Mouse (Mus musculus) liver, embryonic 14.5 days (tissue): ENCODE results near the gene Faah. TPM values are rescaled to one million over a fixed set of nuclear protein-coding genes. Genes with fewer than 3 reads are reported as not detected.

Experiments used
- ATAC-seq: fragments of 200-750 bp; cut with Nextera tagmentation; 2 replicates; pipeline ENCODE4 v1.8.0; 2017; ENCODE audit warnings: moderate number of reproducible peaks, mild to moderate bottlenecking, moderate library complexity; ENCODE audit not compliant: insufficient read depth
- DNase-seq, 3 experiments: peaks; one replicate each; pipeline ENCODE4 v3.0.0-alpha.2; 2012 to 2013; ENCODE audit warnings: low read depth in 3 of 3, low spot score in 3 of 3
- H3K27ac ChIP-seq: fragments of 300-500 bp; sonication (generic); 2 replicates; pipeline ENCODE4 v1.5.1; 2014; ENCODE audit warnings: moderate library complexity, mild to moderate bottlenecking, control low read depth, inconsistent platforms
- H3K27me3 ChIP-seq: fragments of 300-500 bp; sonication (generic); 2 replicates; pipeline ENCODE4 v1.6.1; 2014; ENCODE audit warnings: mild to moderate bottlenecking, low read length, moderate library complexity; ENCODE audit not compliant: control insufficient read depth, insufficient read depth
- H3K36me3 ChIP-seq: fragments of 300-500 bp; sonication (generic); replicated peaks from 2 replicates; pipeline ENCODE4 v1.6.1; 2014; ENCODE audit warnings: low read depth; ENCODE audit not compliant: control insufficient read depth, insufficient read depth
- H3K4me1 ChIP-seq, 2 experiments: fragments of 200-500 bp in 1 of 2; fragments of 300-500 bp in 1 of 2; sonication (generic) in 1 of 2; replicated peaks; 2 replicates each; pipeline ENCODE4 v1.6.1; 2012 to 2014; ENCODE audit warnings: antibody characterized with exemption in 1 of 2, inconsistent platforms in 1 of 2, low read length in 1 of 2; ENCODE audit not compliant: control insufficient read depth in 2 of 2, insufficient read depth in 2 of 2
- H3K4me2 ChIP-seq: fragments of 300-500 bp; sonication (generic); 2 replicates; pipeline ENCODE4 v1.6.1; 2014; ENCODE audit warnings: low read depth, mild to moderate bottlenecking, control low read depth, moderate library complexity
- H3K4me3 ChIP-seq, 2 experiments: fragments of 200-500 bp in 1 of 2; fragments of 300-500 bp in 1 of 2; sonication (generic) in 1 of 2; 2 replicates each; pipeline ENCODE4 v1.5.1; 2012 to 2014; ENCODE audit warnings: low read depth in 2 of 2, low read length in 2 of 2, mild to moderate bottlenecking in 2 of 2, control low read depth in 1 of 2, inconsistent platforms in 1 of 2, moderate library complexity in 1 of 2; ENCODE audit not compliant: insufficient read depth in 1 of 2
- H3K9ac ChIP-seq: fragments of 300-500 bp; sonication (generic); replicated peaks from 2 replicates; pipeline ENCODE4 v1.6.1; 2014; ENCODE audit warnings: mild to moderate bottlenecking, control low read depth, moderate library complexity
- H3K9me3 ChIP-seq: fragments of 300-500 bp; sonication (generic); 2 replicates; pipeline ENCODE4 v1.6.1; 2016; ENCODE audit warnings: low read length, mixed read lengths; ENCODE audit not compliant: control insufficient read depth
- CTCF ChIP-seq: IDR thresholded peaks from 2 replicates; pipeline ENCODE4 v1.5.1; 2016; ENCODE audit warnings: antibody characterized with exemption, low read depth, control low read depth
- EP300 ChIP-seq: IDR thresholded peaks from 2 replicates; pipeline ENCODE4 v1.6.1; 2016; ENCODE audit warnings: antibody characterized with exemption, low read depth
- WGBS: fragments of 180-500 bp; shearing (Covaris S2); extraction: QIAGEN DNeasy Blood & Tissue Kit; methylation state at CpG from one replicate; pipeline ENCODE4 v1.1.7; 2014; ENCODE audit not compliant: insufficient replicate concordance; 5-methylcytosine and 5-hydroxymethylcytosine counted together
- polyA plus RNA-seq, 2 experiments: library from polyadenylated mRNA; depleted of rRNA in 1 of 2; stranded (reverse) in 1 of 2; unstranded in 1 of 2; fragments of >200 nt; fragmentation: Nextera tagmentation in 1 of 2; extraction: Ambion mirVana in 1 of 2; gene quantifications; 2 replicates each; pipeline versions ENCODE4 v1.2.1 to v1.2.3; 2012 to 2014

The Faah gene
- polyA plus RNA-seq, 2 experiments, result 3.8 to 4.1 TPM

GRCm38 (mm10) chr4:116016862-116017299 is 845 bp downstream of the Faah start:
- ATAC-seq (0 out of 2 replicates have a peak, but pooled peaks have one; percentile 11), DNase-seq (no peak)
- TF ChIP-seq EP300 (no peak), CTCF (no peak)
- Histone ChIP-seq H3K9ac (no peak overlapping the region; the same call in 1 of the 2 replicates), H3K4me3 (peak overlapping the region; percentile 58 to 59), H3K27ac (no peak overlapping the region), H3K4me1 (no peaks in the 10 kb centered on the region), H3K4me2 (peak overlapping the region; percentile 57), H3K36me3 (no peaks in the 10 kb centered on the region), H3K9me3 (no peaks in the 10 kb centered on the region), H3K27me3 (peaks cover 40% of the 10 kb centered on the region)
- 12% methylated on average over 16 of the region's 16 CpGs for WGBS

GRCm38 (mm10) chr4:116016396-116016795 is 1.3 kb downstream of the Faah start:
- DNase-seq, result no peak
- H3K27me3 ChIP-seq, result peaks cover 40% of the 10 kb centered on the region

GRCm38 (mm10) chr4:116015996-116016395 is 1.7 kb downstream of the Faah start:
- TF ChIP-seq CTCF, result no peak
- TF ChIP-seq EP300, result no peak
- 52% methylated on average over 8 of the region's 8 CpGs for WGBS
- Histone ChIP-seq H3K9me3 (no peaks in the 10 kb centered on the region), H3K4me1 (no peaks in the 10 kb centered on the region), H3K27ac (no peak overlapping the region), H3K4me3 (no peak overlapping the region), H3K27me3 (peaks cover 40% of the 10 kb centered on the region), H3K4me2 (peak overlapping the region; percentile 57; the same call in 1 of the 2 replicates), H3K9ac (no peak overlapping the region), H3K36me3 (no peaks in the 10 kb centered on the region)
- DNase-seq, result no peak
- no peak for ATAC-seq

More at GRCm38 (mm10) chr4:116016396-116016795, 1.3 kb downstream of the Faah start:
- no peak overlapping the region for H3K9ac ChIP-seq
- H3K27ac ChIP-seq, result no peak overlapping the region
- no peaks in the 10 kb centered on the region for H3K9me3 ChIP-seq
- no peaks in the 10 kb centered on the region for H3K36me3 ChIP-seq
- peak overlapping the region in 1 of 2 experiments; percentile 58; a peak in 2 of 4 replicates for H3K4me3 ChIP-seq
- no peaks in the 10 kb centered on the region for H3K4me1 ChIP-seq
- H3K4me2 ChIP-seq, result peak overlapping the region; percentile 57
- no peak for ATAC-seq
- WGBS, result 46% methylated on average over 3 of the region's 3 CpGs
- no peak for TF ChIP-seq EP300
- TF ChIP-seq CTCF, result no peak

GRCm38 (mm10) chr4:116015502-116015901 is 2.2 kb downstream of the Faah start:
- ATAC-seq, result no peak

GRCm38 (mm10) chr4:116010186-116010585 is 7.5 kb downstream of the Faah start:
- Histone ChIP-seq H3K27ac (no peak overlapping the region), H3K4me1 (no peaks in the 10 kb centered on the region), H3K36me3 (no peaks in the 10 kb centered on the region), H3K9me3 (no peaks in the 10 kb centered on the region), H3K27me3 (peaks cover 3% of the 10 kb centered on the region), H3K4me3 (no peak overlapping the region), H3K9ac (no peak overlapping the region), H3K4me2 (no peak overlapping the region)
- no peak for TF ChIP-seq CTCF
- TF ChIP-seq EP300, result no peak
- DNase-seq, result no peak
- no peak for ATAC-seq
- 60% methylated on average over 8 of the region's 8 CpGs for WGBS

More at GRCm38 (mm10) chr4:116015502-116015901, 2.2 kb downstream of the Faah start:
- Histone ChIP-seq H3K9me3 (no peaks in the 10 kb centered on the region), H3K4me1 (no peaks in the 10 kb centered on the region), H3K4me2 (no peak overlapping the region), H3K36me3 (no peaks in the 10 kb centered on the region), H3K4me3 (no peak overlapping the region), H3K27me3 (peaks cover 40% of the 10 kb centered on the region), H3K27ac (no peak overlapping the region), H3K9ac (no peak overlapping the region)
- 63% methylated on average over 5 of the region's 5 CpGs for WGBS
- no peak for DNase-seq
- TF ChIP-seq CTCF, result no peak
